Mouse (Mus musculus) monocyte, adult 5-6 weeks (primary cell): ENCODE results near the gene Smap2. TPM values are rescaled to one million over a fixed set of nuclear protein-coding genes. Genes with fewer than 3 reads are reported as not detected.

Source experiments
- ATAC-seq: fragments of 153-309, 156-312 bp; replicated peaks from 2 replicates; pipeline ENCODE4 v1.8.0; 2017; ENCODE audit warnings: mild to moderate bottlenecking; ENCODE audit not compliant: low TSS enrichment, insufficient number of reproducible peaks, severe bottlenecking, poor library complexity, low FRiP score
- total RNA-seq: library from RNA; stranded (forward); fragments of 200-1000, 200-491, 200-594 nt; gene quantifications from 3 replicates; pipeline ENCODE4 v1.2.3, GENCODE M21; 2017

Smap2 gene
- total RNA-seq, 1 experiment from 2014 or later = 60.5 TPM

- ATAC-seq = no peak
Observed at GRCm38 (mm10) chr4:120995911-120996310, 21.1 kb downstream of the Smap2 start.

- peak; percentile 92 for ATAC-seq
Observed at GRCm38 (mm10) chr4:120993025-120993424, 24.0 kb downstream of the Smap2 start.

GRCm38 (mm10) chr4:120992284-120992683, 24.8 kb downstream of the Smap2 start:
- ATAC-seq = no peak

GRCm38 (mm10) chr4:120987319-120987718, 29.7 kb downstream of the Smap2 start:
- ATAC-seq = no peak

GRCm38 (mm10) chr4:120986446-120986845, 30.6 kb downstream of the Smap2 start:
- peak; percentile 57; the same call in 1 of the 2 replicates for ATAC-seq

- ATAC-seq = peak; percentile 69
Observed at GRCm38 (mm10) chr4:120978221-120978620, 38.8 kb downstream of the Smap2 start.

- peak; percentile 59 for ATAC-seq
Observed at GRCm38 (mm10) chr4:120975428-120975734, 41.7 kb downstream of the Smap2 start.

GRCm38 (mm10) chr4:120974711-120975427, 42.2 kb downstream of the Smap2 start:
- ATAC-seq = peak; percentile 78

GRCm38 (mm10) chr4:120971842-120972241, 45.2 kb downstream of the Smap2 start:
- ATAC-seq = no peak

DNA sequence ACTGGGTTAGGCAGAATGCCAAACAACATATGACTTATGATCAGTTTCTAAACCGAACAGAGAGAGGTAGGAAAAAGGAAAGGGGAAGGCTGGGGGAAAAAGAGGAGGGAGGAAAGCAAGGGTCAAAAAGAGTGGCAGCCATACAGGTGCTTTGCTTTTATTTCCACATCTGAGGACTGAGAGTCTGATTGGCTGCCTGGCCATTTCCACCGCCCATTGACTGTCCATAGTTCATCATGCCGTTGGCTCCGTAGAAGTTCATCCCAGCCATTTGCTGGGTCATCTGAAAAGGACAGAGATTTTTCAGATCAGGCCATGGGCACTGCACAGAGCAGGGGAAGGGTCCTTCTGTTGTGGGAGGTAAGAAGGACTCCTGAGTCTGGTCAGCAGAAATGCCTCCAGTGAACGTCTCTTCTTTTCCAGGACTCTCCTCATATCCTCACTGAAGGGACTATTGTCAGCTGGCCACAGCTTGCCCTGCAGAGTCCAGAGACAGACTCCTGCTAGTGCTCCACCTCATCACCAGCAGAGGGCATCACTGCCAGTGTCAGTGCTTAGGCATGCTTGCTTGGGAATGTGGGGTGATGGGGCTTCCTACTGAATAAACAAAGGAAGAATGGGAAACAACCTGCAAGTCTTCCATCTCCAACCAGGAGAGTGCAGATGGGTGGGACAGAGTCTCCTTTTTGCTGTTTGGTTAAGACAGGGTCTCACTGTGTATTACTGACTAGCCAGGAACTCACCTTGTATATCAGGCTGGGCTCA, 47.5 kb downstream of the Smap2 start:
- no peak for ATAC-seq

GRCm38 (mm10) chr4:120968486-120968885, 48.6 kb downstream of the Smap2 start:
- ATAC-seq = no peak

- ATAC-seq = peak; percentile 32; the same call in 1 of the 2 replicates
Observed at GRCm38 (mm10) chr4:120955586-120955985, 61.5 kb downstream of the Smap2 start.

DNA sequence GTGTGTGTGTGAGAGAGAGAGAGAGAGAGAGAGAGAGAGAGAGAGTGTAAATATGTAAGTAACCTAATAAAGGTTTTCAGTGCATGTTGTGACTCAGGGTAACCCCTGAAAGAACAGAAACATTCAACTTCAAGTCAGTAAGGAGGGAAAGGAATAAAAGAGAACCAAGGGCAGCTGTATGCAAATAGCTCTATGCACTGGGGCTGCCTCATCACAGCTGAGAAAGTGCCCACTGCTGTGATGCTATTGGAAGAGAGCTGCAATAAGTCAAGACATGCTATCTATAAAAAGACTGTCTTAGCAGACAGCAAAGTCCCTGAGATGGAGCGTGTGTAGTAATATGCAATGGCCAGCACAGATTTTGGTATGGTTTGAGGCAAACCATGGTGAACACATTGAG, 63.4 kb downstream of the Smap2 start:
- ATAC-seq = no peak

DNA sequence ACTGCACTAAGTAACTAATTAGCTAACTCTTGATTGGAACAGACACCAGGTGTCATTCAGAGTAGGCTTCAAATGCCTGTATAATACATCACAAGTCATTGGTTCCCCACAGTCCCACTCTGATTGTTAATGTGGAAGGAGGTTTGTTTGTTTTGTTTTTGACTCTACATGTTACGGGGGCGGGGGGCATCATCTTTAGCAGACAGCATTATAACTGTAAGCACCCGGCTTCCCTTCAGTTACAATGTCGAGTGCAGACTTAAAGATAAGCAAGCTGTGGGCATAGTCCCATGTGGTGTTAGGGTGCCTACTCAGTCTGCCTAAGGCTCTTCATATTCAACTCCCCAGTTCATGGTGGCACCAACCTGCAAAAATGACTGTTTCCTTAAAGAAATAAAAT, 64.0 kb downstream of the Smap2 start:
- no peak for ATAC-seq

GRCm38 (mm10) chr4:120952163-120952562, 64.9 kb downstream of the Smap2 start:
- ATAC-seq = no peak

GRCm38 (mm10) chr4:120951428-120951973, 65.5 kb downstream of the Smap2 start, which contains the start of gene Zfp69:
Gene Zfp69 (minus strand): TSS chr4:120951699.
- ATAC-seq = peak; percentile 62

DNA sequence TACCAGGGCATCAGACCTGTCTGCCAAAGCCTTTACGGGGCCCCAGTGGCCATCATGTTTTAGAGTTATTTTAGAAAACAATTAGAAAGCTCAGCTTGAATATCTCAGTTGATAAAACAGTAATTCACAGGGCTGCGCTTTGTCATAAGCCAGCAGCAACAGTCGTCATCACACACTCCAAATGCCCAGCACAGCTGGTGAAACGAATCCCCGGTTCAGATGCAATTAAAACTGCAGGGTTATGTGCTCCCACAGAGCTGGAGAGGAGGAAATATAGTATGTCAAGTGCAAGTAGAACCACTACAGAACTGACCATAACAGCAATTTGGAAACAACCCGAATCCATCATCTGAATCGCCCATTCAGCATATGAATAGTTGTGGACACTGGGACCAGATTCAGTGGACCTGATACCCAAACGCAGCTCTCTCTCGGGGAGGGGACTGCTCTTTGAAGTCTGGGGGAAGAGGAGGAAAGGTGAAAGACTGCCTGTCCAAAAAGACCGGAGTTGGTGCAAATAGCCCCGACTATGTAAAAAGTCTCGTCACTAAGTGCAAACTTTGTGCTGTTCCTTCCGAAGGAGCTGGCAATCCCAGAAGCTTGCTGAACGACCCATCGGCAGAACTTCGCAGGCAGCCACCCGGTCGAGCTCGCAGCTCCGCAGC, 66.2 kb downstream of the Smap2 start:
- ATAC-seq = no peak

- ATAC-seq = no peak
Observed at GRCm38 (mm10) chr4:120948938-120949337, 68.1 kb downstream of the Smap2 start.

- ATAC-seq = no peak
Observed at GRCm38 (mm10) chr4:120935006-120935405, 82.0 kb downstream of the Smap2 start.
